Mouse (Mus musculus): ENCODE measurements around the gene Ifit2. TPM values are rescaled to one million over a fixed set of nuclear protein-coding genes. Genes with fewer than 3 reads are reported as not detected.
A peak's percentile ranks its signal among the peaks of the same experiment; 100 is the strongest.
"Not testable (repeated sequence)": the region's sequence is repeated elsewhere in the genome, so short reads cannot be mapped to it uniquely, and the experiment has no call there.

The Ifit2 gene
- total RNA-seq, 4 experiments from 2014 or later: 4.6 to 9.0 (median 6.7) TPM

- DNase-seq (ENCODE audit: low spot score in 2 of 2): no peak
Observed at GRCm38 (mm10) chr19:34546211-34546610, 4.3 kb upstream of the Ifit2 start.

- peak; percentile 34 to 75 for DNase-seq (ENCODE audit: low spot score in 2 of 2)
Observed at GRCm38 (mm10) chr19:34547976-34548375, 2.5 kb upstream of the Ifit2 start.

- no peak for DNase-seq (ENCODE audit: low spot score in 2 of 2)
Observed at GRCm38 (mm10) chr19:34550205-34550533, 325 bp upstream of the Ifit2 start.

GRCm38 (mm10) chr19:34551981-34552380 lies 1.5 kb downstream of the Ifit2 start:
- no peak for DNase-seq (ENCODE audit: low spot score in 2 of 2)

- DNase-seq (ENCODE audit: low spot score in 2 of 2): no peak
Observed at GRCm38 (mm10) chr19:34553021-34553420, 2.5 kb downstream of the Ifit2 start.

GRCm38 (mm10) chr19:34553522-34553921 lies 3.0 kb downstream of the Ifit2 start:
- no peak for DNase-seq (ENCODE audit: low spot score in 2 of 2)

- no peak for DNase-seq (ENCODE audit: low spot score in 2 of 2)
Observed at GRCm38 (mm10) chr19:34554061-34554460, 3.6 kb downstream of the Ifit2 start.

- no peak for DNase-seq (ENCODE audit: low spot score in 2 of 2)
Observed at GRCm38 (mm10) chr19:34556621-34557020, 6.1 kb downstream of the Ifit2 start.

GRCm38 (mm10) chr19:34562556-34562955 lies 12.1 kb downstream of the Ifit2 start:
- no peak for DNase-seq (ENCODE audit: low spot score in 2 of 2)

- DNase-seq (ENCODE audit: low spot score in 2 of 2): no peak
Observed at GRCm38 (mm10) chr19:34566178-34566784, 15.8 kb downstream of the Ifit2 start.

GRCm38 (mm10) chr19:34568988-34569895 lies 18.7 kb downstream of the Ifit2 start:
- DNase-seq (ENCODE audit: low spot score in 2 of 2): no peak

- no peak for DNase-seq (ENCODE audit: low spot score in 2 of 2)
Observed at GRCm38 (mm10) chr19:34569896-34570476, 19.5 kb downstream of the Ifit2 start.

GRCm38 (mm10) chr19:34571080-34571479 lies 20.6 kb downstream of the Ifit2 start:
- DNase-seq (ENCODE audit: low spot score in 2 of 2): no peak

- no peak for DNase-seq (ENCODE audit: low spot score in 2 of 2)
Observed at GRCm38 (mm10) chr19:34573650-34574049, 23.2 kb downstream of the Ifit2 start.

- no peak for DNase-seq (ENCODE audit: low spot score in 2 of 2)
Observed at GRCm38 (mm10) chr19:34577121-34577520, 26.6 kb downstream of the Ifit2 start.

GRCm38 (mm10) chr19:34582696-34583095 lies 32.2 kb downstream of the Ifit2 start:
- not testable (repeated sequence) for DNase-seq (ENCODE audit: low spot score in 2 of 2)

- DNase-seq (ENCODE audit: low spot score in 2 of 2): not testable (repeated sequence)
Observed at GRCm38 (mm10) chr19:34583126-34583766, 32.8 kb downstream of the Ifit2 start, which contains the start of gene Ifit3. TSS of gene Ifit3 (plus strand) at chr19:34583531.

- DNase-seq (ENCODE audit: low spot score in 2 of 2): not testable (repeated sequence)
Observed at GRCm38 (mm10) chr19:34585740-34586458, 35.4 kb downstream of the Ifit2 start.

- DNase-seq (ENCODE audit: low spot score in 2 of 2): not testable (repeated sequence)
Observed at GRCm38 (mm10) chr19:34587898-34588692, 37.6 kb downstream of the Ifit2 start.

GRCm38 (mm10) chr19:34588959-34589358 lies 38.5 kb downstream of the Ifit2 start:
- no peak for DNase-seq (ENCODE audit: low spot score in 2 of 2)
